Mouse (Mus musculus) gastrocnemius, adult 8-10 months (tissue): ENCODE measurements at regions not wholly inside any gene's neighbourhood (a gene's known extent, or its start where the extent isn't known, plus 50 kb on each side); places are given as distances from the start of the nearest gene placed in this dataset.

Source experiments
- DNase-seq, 2 experiments: peaks; one replicate each; pipeline ENCODE4 v3.0.0; 2022; ENCODE audit warnings: low spot score in 2 of 2

- no peak for DNase-seq
Observed at GRCm38 (mm10) chr15:7005142-7005541, 85.3 kb upstream of the Lifr start.

- DNase-seq, result no peak
Observed at GRCm38 (mm10) chr15:7006271-7006670, 84.1 kb upstream of the Lifr start.

- no peak for DNase-seq
Observed at GRCm38 (mm10) chr15:7008725-7009380, 81.6 kb upstream of the Lifr start.

GRCm38 (mm10) chr15:7010966-7011695, 79.3 kb upstream of the Lifr start:
- no peak for DNase-seq

- DNase-seq, result no peak
Observed at GRCm38 (mm10) chr15:7011696-7012070, 78.7 kb upstream of the Lifr start.

- no peak for DNase-seq
Observed at GRCm38 (mm10) chr15:7012446-7012845, 78.0 kb upstream of the Lifr start.

GRCm38 (mm10) chr15:7013047-7013446, 77.4 kb upstream of the Lifr start:
- DNase-seq, result peak in 1 of 2 experiments; percentile 37

GRCm38 (mm10) chr15:7014984-7015383, 75.4 kb upstream of the Lifr start:
- no peak for DNase-seq

- DNase-seq, result no peak
Observed at GRCm38 (mm10) chr15:7016018-7016417, 74.4 kb upstream of the Lifr start.

- DNase-seq, result no peak
Observed at GRCm38 (mm10) chr15:7017281-7017845, 73.1 kb upstream of the Lifr start.

- no peak for DNase-seq
Observed at GRCm38 (mm10) chr15:7022660-7023059, 67.8 kb upstream of the Lifr start.

- no peak for DNase-seq
Observed at GRCm38 (mm10) chr15:7025194-7025593, 65.2 kb upstream of the Lifr start.

- peak; percentile 32 to 46 for DNase-seq
Observed at GRCm38 (mm10) chr15:7031297-7032043, 58.9 kb upstream of the Lifr start.

- no peak for DNase-seq
Observed at GRCm38 (mm10) chr15:7037475-7037874, 52.9 kb upstream of the Lifr start.

GRCm38 (mm10) chr15:7039119-7039518, 51.3 kb upstream of the Lifr start:
- peak in 1 of 2 experiments; percentile 22 for DNase-seq

GRCm38 (mm10) chr15:7039825-7040224, 50.6 kb upstream of the Lifr start:
- no peak for DNase-seq
